Mouse (Mus musculus): Measurements from ENCODE around the gene Smyd2. TPM values are rescaled to one million over a fixed set of nuclear protein-coding genes. Genes with fewer than 3 reads are reported as not detected.

The Smyd2 gene
- total and polyA plus RNA-seq, 3 experiments, result 79.9 to 119 (median 84.7) TPM

GRCm38 (mm10) chr1:189923157-189923556 lies 994 bp upstream of the Smyd2 start:
- Histone ChIP-seq H3K79me2 (replicated peaks; ENCODE audit: control insufficient read depth, extremely low read depth, insufficient read depth, poor library complexity, severe bottlenecking) (peaks cover 9% of the 10 kb centered on the region), H3K4me3 (replicated peaks in 1 of 3; ENCODE audit: low read depth in 2 of 3, low read length in 2 of 3, poor library complexity in 1 of 3) (no peak overlapping the region), H3K9ac (ENCODE audit: insufficient read depth, low read depth) (0 out of 2 replicates have a peak overlapping the region, but pooled peaks have one; percentile 67), H3K27ac (ENCODE audit: insufficient read depth, low read depth) (no peak overlapping the region), H3K9me3 (replicated peaks; ENCODE audit: low read length) (no peaks in the 10 kb centered on the region), H3K27me3 (replicated peaks) (no peaks in the 10 kb centered on the region), H3K36me3 (replicated peaks in 1 of 2; ENCODE audit: control insufficient read depth in 1 of 2, insufficient read depth in 1 of 2, low read length in 1 of 2) (peaks cover 0 to 10% of the 10 kb centered on the region in 2 experiments), H3K4me2 (ENCODE audit: insufficient read depth, low read depth, poor library complexity, severe bottlenecking) (peak overlapping the region; percentile 87; the same call in 1 of the 2 replicates), H3K4me1 (ENCODE audit: control insufficient read depth in 1 of 2, insufficient read depth in 2 of 2) (peaks cover 7 to 35% of the 10 kb centered on the region in 2 experiments; a peak in 3 of 4 replicates)
- dilution Hi-C loops (cut with MboI; ENCODE audit: extremely low pct_ligation_motif_present, extremely low pct_unique_long_range_greater_than_20kb, low sequenced_read_pairs), result no loop called here
- no peak for DNase-seq (ENCODE audit: extremely low read depth)
- TF ChIP-seq TBP (conservative IDR thresholded peaks at IDR 0.05; ENCODE audit: low read depth, low read length) (no peak), IRF4 (IDR thresholded peaks at IDR 0.05; ENCODE audit: low read depth, low read length) (no peak), MAFK (IDR thresholded peaks at IDR 0.05; ENCODE audit: insufficient replicate concordance, low read length) (no peak), MEF2A (IDR thresholded peaks at IDR 0.05; ENCODE audit: borderline replicate concordance, low read depth, low read length) (no peak), ZC3H11A (IDR thresholded peaks at IDR 0.05; ENCODE audit: low read depth, low read length) (no peak), HCFC1 (IDR thresholded peaks at IDR 0.05; ENCODE audit: low read depth, low read length) (no peak), ZNF384 (IDR thresholded peaks at IDR 0.05; ENCODE audit: low read depth, low read length) (no peak)
- in situ Hi-C loops (cut with MboI; ENCODE audit: low pct_ligation_motif_present, low pct_unique_long_range_greater_than_20kb, low sequenced_read_pairs), result loop anchor here (5.0 kb wide), 1 partner anchor 36 kb away; no protein-coding TSS in a partner anchor

GRCm38 (mm10) chr1:189922721-189923120 lies 558 bp upstream of the Smyd2 start:
- Histone ChIP-seq H3K9ac (ENCODE audit: insufficient read depth, low read depth) (peak overlapping the region; percentile 67), H3K79me2 (replicated peaks; ENCODE audit: control insufficient read depth, extremely low read depth, insufficient read depth, poor library complexity, severe bottlenecking) (peaks cover 9% of the 10 kb centered on the region), H3K4me1 (ENCODE audit: control insufficient read depth in 1 of 2, insufficient read depth in 2 of 2) (peaks cover 7 to 40% of the 10 kb centered on the region in 2 experiments; a peak in 3 of 4 replicates), H3K9me3 (replicated peaks; ENCODE audit: low read length) (no peaks in the 10 kb centered on the region), H3K4me3 (replicated peaks in 1 of 3; ENCODE audit: low read depth in 2 of 3, low read length in 2 of 3, poor library complexity in 1 of 3) (peak overlapping the region; percentile 74 to 98 (median 92)), H3K4me2 (ENCODE audit: insufficient read depth, low read depth, poor library complexity, severe bottlenecking) (peak overlapping the region; percentile 87), H3K27ac (ENCODE audit: insufficient read depth, low read depth) (no peak overlapping the region), H3K36me3 (replicated peaks in 1 of 2; ENCODE audit: control insufficient read depth in 1 of 2, insufficient read depth in 1 of 2, low read length in 1 of 2) (peaks cover 0 to 13% of the 10 kb centered on the region in 2 experiments), H3K27me3 (replicated peaks) (no peaks in the 10 kb centered on the region)
- TF ChIP-seq NELFE (IDR thresholded peaks at IDR 0.05; ENCODE audit: low read depth, low read length) (no peak), JUN (IDR thresholded peaks at IDR 0.05; ENCODE audit: insufficient read depth, low read depth, low read length) (no peak), KAT2A (IDR thresholded peaks at IDR 0.05; ENCODE audit: insufficient replicate concordance, low read length) (no peak), BHLHE40 (IDR thresholded peaks at IDR 0.05; ENCODE audit: low read depth, low read length) (no peak), TBP (conservative IDR thresholded peaks at IDR 0.05; ENCODE audit: low read depth, low read length) (no peak), MYC (IDR thresholded peaks at IDR 0.05; ENCODE audit: low read depth, low read length) (no peak), E2F4 (IDR thresholded peaks at IDR 0.05; ENCODE audit: insufficient replicate concordance, low read depth, low read length) (no peak), USF1 (IDR thresholded peaks at IDR 0.05; ENCODE audit: low read depth, low read length) (no peak), SMC3 (IDR thresholded peaks at IDR 0.05; ENCODE audit: low read depth, low read length) (no peak), USF2 (conservative IDR thresholded peaks at IDR 0.05; ENCODE audit: low read depth, low read length) (no peak), RAD21 (IDR thresholded peaks at IDR 0.05; ENCODE audit: low read depth, low read length) (no peak), ZC3H11A (IDR thresholded peaks at IDR 0.05; ENCODE audit: low read depth, low read length) (no peak), MXI1 (IDR thresholded peaks at IDR 0.05; ENCODE audit: low read depth, low read length) (no peak), SIN3A (IDR thresholded peaks at IDR 0.05; ENCODE audit: low read length) (no peak; the same call in 1 of the 2 replicates), JUND (conservative IDR thresholded peaks at IDR 0.05; ENCODE audit: low read depth, low read length) (no peak), CTCF (conservative IDR thresholded peaks at IDR 0.05 in 1 of 2, IDR thresholded peaks at IDR 0.05 in 1 of 2; ENCODE audit: low read depth in 2 of 2, low read length in 2 of 2) (no peak), NRF1 (IDR thresholded peaks at IDR 0.05; ENCODE audit: low read depth, low read length) (no peak), ZNF384 (IDR thresholded peaks at IDR 0.05; ENCODE audit: low read depth, low read length) (no peak), CHD1 (IDR thresholded peaks at IDR 0.05; ENCODE audit: low read depth, low read length) (no peak), ELF1 (IDR thresholded peaks at IDR 0.05; ENCODE audit: low read depth, low read length) (no peak)
- DNase-seq (ENCODE audit: extremely low read depth), result no peak
- dilution Hi-C loops (cut with MboI; ENCODE audit: extremely low pct_ligation_motif_present, extremely low pct_unique_long_range_greater_than_20kb, low sequenced_read_pairs) (no loop called here), in situ Hi-C loops (cut with MboI; ENCODE audit: low pct_ligation_motif_present, low pct_unique_long_range_greater_than_20kb, low sequenced_read_pairs) (loop anchor here (5.0 kb wide), 1 partner anchor 35 kb away; no protein-coding TSS in a partner anchor)
